Mouse (Mus musculus): ENCODE results near the gene Drc7. TPM values are rescaled to one million over a fixed set of nuclear protein-coding genes. Genes with fewer than 3 reads are reported as not detected.

Drc7 gene
- polyA plus RNA-seq, 1 experiment: 2.6 TPM

- DNase-seq: no peak
- no peak overlapping the region for H3K27ac ChIP-seq (ENCODE audit: control insufficient read depth, insufficient read depth, low read length)
- H3K27me3 ChIP-seq (ENCODE audit: control insufficient read depth, insufficient read depth, low read length): no peaks in the 10 kb centered on the region
- no peak for TF ChIP-seq CTCF (IDR thresholded peaks at IDR 0.05; ENCODE audit: borderline replicate concordance, control insufficient read depth, extremely low read depth, insufficient read depth, low read length, poor library complexity)
- no peaks in the 10 kb centered on the region for H3K36me3 ChIP-seq (ENCODE audit: control insufficient read depth, insufficient read depth, low read length)
- WGBS: 24% methylated on average over 7 of the region's 7 CpGs
- H3K4me1 ChIP-seq (replicated peaks; ENCODE audit: control insufficient read depth, insufficient read depth, low read length): peaks cover 18% of the 10 kb centered on the region
- no peak overlapping the region for H3K4me3 ChIP-seq (ENCODE audit: control insufficient read depth, insufficient read depth, low read length)
Measured at GRCm38 (mm10) chr8:95037106-95037925, 17.6 kb upstream of the Drc7 start.

GRCm38 (mm10) chr8:95041883-95042784 is 12.8 kb upstream of the Drc7 start:
- H3K4me3 ChIP-seq (ENCODE audit: control insufficient read depth, insufficient read depth, low read length): no peak overlapping the region
- H3K4me1 ChIP-seq (replicated peaks; ENCODE audit: control insufficient read depth, insufficient read depth, low read length): peaks cover 5% of the 10 kb centered on the region
- TF ChIP-seq CTCF (IDR thresholded peaks at IDR 0.05; ENCODE audit: borderline replicate concordance, control insufficient read depth, extremely low read depth, insufficient read depth, low read length, poor library complexity) (no peak), POLR2A (IDR thresholded peaks at IDR 0.05; ENCODE audit: control insufficient read depth, extremely low read depth, insufficient read depth, low read length, poor library complexity) (no peak)
- no peak overlapping the region for H3K27ac ChIP-seq (ENCODE audit: control insufficient read depth, insufficient read depth, low read length)
- WGBS: 91% methylated on average over 6 of the region's 6 CpGs
- no peak for DNase-seq
- no peaks in the 10 kb centered on the region for H3K36me3 ChIP-seq (ENCODE audit: control insufficient read depth, insufficient read depth, low read length)
- H3K27me3 ChIP-seq (ENCODE audit: control insufficient read depth, insufficient read depth, low read length): no peaks in the 10 kb centered on the region

DNA sequence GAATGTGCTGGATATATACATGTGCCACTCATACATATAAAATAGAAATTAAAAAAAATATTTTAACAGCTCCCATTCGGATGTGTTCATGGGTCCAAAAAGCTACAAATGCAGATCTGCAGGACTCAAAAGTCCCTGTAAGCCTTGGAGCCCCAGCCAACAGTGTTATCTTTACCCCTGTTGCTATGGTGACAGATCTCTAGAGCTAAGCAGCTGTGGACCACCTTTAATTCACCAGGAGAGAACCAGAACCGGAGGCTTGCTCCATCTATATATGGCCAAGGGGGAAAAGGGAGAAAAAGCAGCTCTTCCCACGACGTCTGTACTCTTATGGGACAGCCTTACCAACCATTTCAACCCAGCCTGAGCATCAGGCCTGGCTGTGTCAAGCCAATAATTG is 10.1 kb upstream of the Drc7 start:
- no peaks in the 10 kb centered on the region for H3K36me3 ChIP-seq (ENCODE audit: control insufficient read depth, insufficient read depth, low read length)
- H3K27ac ChIP-seq (ENCODE audit: control insufficient read depth, insufficient read depth, low read length): no peak overlapping the region
- peaks cover 15% of the 10 kb centered on the region for H3K4me1 ChIP-seq (replicated peaks; ENCODE audit: control insufficient read depth, insufficient read depth, low read length)
- DNase-seq: no peak
- H3K27me3 ChIP-seq (ENCODE audit: control insufficient read depth, insufficient read depth, low read length): no peaks in the 10 kb centered on the region
- WGBS: 91% methylated on average over 4 of the region's 4 CpGs
- no peak overlapping the region for H3K4me3 ChIP-seq (ENCODE audit: control insufficient read depth, insufficient read depth, low read length)
- TF ChIP-seq POLR2A (IDR thresholded peaks at IDR 0.05; ENCODE audit: control insufficient read depth, extremely low read depth, insufficient read depth, low read length, poor library complexity): no peak
- TF ChIP-seq CTCF (IDR thresholded peaks at IDR 0.05; ENCODE audit: borderline replicate concordance, control insufficient read depth, extremely low read depth, insufficient read depth, low read length, poor library complexity): no peak

DNA sequence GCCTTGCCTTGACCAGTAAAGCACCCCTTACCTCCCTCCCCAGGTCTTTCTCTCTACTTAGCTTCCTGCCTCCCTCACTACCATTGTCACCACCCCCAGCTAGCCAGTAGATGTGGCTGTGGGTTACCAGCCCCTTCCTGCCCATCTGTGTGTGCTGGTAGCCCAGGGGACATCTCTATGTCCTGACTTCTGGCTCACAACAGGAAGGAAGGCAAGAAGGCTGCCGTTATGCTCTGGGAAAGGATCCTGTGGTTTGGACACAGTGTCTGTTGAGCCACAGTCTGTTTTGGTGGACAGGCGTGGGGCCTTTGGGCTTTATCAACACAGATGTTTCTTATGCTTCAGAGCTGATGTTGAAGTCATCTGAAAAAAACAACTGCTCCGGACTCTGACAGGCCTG is 7.9 kb upstream of the Drc7 start:
- WGBS: 22% methylated on average over 3 of the region's 3 CpGs
- H3K4me3 ChIP-seq (ENCODE audit: control insufficient read depth, insufficient read depth, low read length): no peak overlapping the region
- no peak for TF ChIP-seq POLR2A (IDR thresholded peaks at IDR 0.05; ENCODE audit: control insufficient read depth, extremely low read depth, insufficient read depth, low read length, poor library complexity)
- TF ChIP-seq CTCF (IDR thresholded peaks at IDR 0.05; ENCODE audit: borderline replicate concordance, control insufficient read depth, extremely low read depth, insufficient read depth, low read length, poor library complexity): no peak
- no peaks in the 10 kb centered on the region for H3K27me3 ChIP-seq (ENCODE audit: control insufficient read depth, insufficient read depth, low read length)
- peaks cover 15% of the 10 kb centered on the region for H3K4me1 ChIP-seq (replicated peaks; ENCODE audit: control insufficient read depth, insufficient read depth, low read length)
- H3K36me3 ChIP-seq (ENCODE audit: control insufficient read depth, insufficient read depth, low read length): no peaks in the 10 kb centered on the region
- H3K27ac ChIP-seq (ENCODE audit: control insufficient read depth, insufficient read depth, low read length): no peak overlapping the region
- no peak for DNase-seq

DNA sequence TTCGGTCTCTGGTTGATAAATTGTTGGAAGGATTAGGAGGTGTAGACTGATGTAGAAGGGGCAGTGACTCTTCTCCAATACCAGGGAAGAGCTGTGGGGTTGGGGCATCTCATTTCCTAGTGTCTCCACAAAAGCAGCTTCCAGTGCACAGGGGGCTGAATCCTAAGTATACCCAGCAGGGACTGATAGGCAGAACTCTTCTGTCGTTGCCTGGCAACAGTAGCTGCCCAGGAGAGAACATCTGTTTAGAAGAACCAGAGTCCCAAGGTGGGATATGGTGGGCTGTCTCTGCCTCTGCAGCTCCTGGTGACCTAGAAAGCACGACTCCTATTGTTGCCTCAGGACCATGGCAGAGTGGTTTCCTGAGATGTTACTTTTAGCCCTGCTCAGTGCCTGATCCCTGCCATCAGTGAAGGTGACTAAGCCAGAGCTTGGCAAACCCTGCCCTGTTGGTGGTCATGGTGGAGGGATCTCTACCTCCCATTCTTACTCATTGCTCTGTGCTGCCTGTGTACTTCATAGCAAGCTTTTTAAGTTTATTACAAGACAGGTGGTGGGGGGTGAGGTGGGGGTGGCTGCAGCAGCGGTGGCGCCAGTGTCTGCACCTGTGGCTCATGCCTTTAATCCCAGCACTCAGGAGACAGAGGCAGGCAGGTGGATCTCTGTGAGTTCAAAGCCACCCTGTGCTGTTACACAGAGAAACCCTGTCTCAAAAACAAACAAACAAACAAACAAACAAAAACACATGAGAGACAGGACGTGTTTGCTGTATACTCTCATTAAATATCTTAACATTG is 6.8 kb upstream of the Drc7 start:
- peaks cover 15% of the 10 kb centered on the region for H3K4me1 ChIP-seq (replicated peaks; ENCODE audit: control insufficient read depth, insufficient read depth, low read length)
- no peaks in the 10 kb centered on the region for H3K27me3 ChIP-seq (ENCODE audit: control insufficient read depth, insufficient read depth, low read length)
- no peak overlapping the region for H3K27ac ChIP-seq (ENCODE audit: control insufficient read depth, insufficient read depth, low read length)
- DNase-seq: no peak
- no peaks in the 10 kb centered on the region for H3K36me3 ChIP-seq (ENCODE audit: control insufficient read depth, insufficient read depth, low read length)
- no peak overlapping the region for H3K4me3 ChIP-seq (ENCODE audit: control insufficient read depth, insufficient read depth, low read length)
- WGBS: 30% methylated on average over 6 of the region's 6 CpGs
- TF ChIP-seq CTCF (IDR thresholded peaks at IDR 0.05; ENCODE audit: borderline replicate concordance, control insufficient read depth, extremely low read depth, insufficient read depth, low read length, poor library complexity) (no peak), POLR2A (IDR thresholded peaks at IDR 0.05; ENCODE audit: control insufficient read depth, extremely low read depth, insufficient read depth, low read length, poor library complexity) (no peak)

- WGBS: 53% methylated on average over 2 of the region's 2 CpGs
Measured at GRCm38 (mm10) chr8:95049636-95050035, 5.3 kb upstream of the Drc7 start.

More at GRCm38 (mm10) chr8:95049636-95050035, 5.3 kb upstream of the Drc7 start:
- no peaks in the 10 kb centered on the region for H3K36me3 ChIP-seq (ENCODE audit: control insufficient read depth, insufficient read depth, low read length)
- TF ChIP-seq CTCF (IDR thresholded peaks at IDR 0.05; ENCODE audit: borderline replicate concordance, control insufficient read depth, extremely low read depth, insufficient read depth, low read length, poor library complexity) (no peak), POLR2A (IDR thresholded peaks at IDR 0.05; ENCODE audit: control insufficient read depth, extremely low read depth, insufficient read depth, low read length, poor library complexity) (no peak)
- no peak for DNase-seq
- H3K4me1 ChIP-seq (replicated peaks; ENCODE audit: control insufficient read depth, insufficient read depth, low read length): peaks cover 15% of the 10 kb centered on the region
- no peaks in the 10 kb centered on the region for H3K27me3 ChIP-seq (ENCODE audit: control insufficient read depth, insufficient read depth, low read length)
- no peak overlapping the region for H3K4me3 ChIP-seq (ENCODE audit: control insufficient read depth, insufficient read depth, low read length)
- H3K27ac ChIP-seq (ENCODE audit: control insufficient read depth, insufficient read depth, low read length): no peak overlapping the region
